Mouse (Mus musculus): ENCODE measurements around the gene Nmnat2.
A peak's percentile ranks its signal among the peaks of the same experiment; 100 is the strongest.

The Nmnat2 gene

GRCm38 (mm10) chr1:152986981-152987380, 32.2 kb downstream of the Nmnat2 start:
- no peak for DNase-seq (ENCODE audit: low read depth)

- DNase-seq (ENCODE audit: low read depth), result no peak
Observed at GRCm38 (mm10) chr1:152990067-152990466, 35.3 kb downstream of the Nmnat2 start.

GRCm38 (mm10) chr1:152992271-152993134, 37.7 kb downstream of the Nmnat2 start:
- DNase-seq (ENCODE audit: low read depth), result peak; percentile 67

GRCm38 (mm10) chr1:152993803-152994202, 39.0 kb downstream of the Nmnat2 start:
- no peak for DNase-seq (ENCODE audit: low read depth)

- no peak for DNase-seq (ENCODE audit: low read depth)
Observed at GRCm38 (mm10) chr1:152999983-153000382, 45.2 kb downstream of the Nmnat2 start.

- DNase-seq (ENCODE audit: low read depth), result no peak
Observed at GRCm38 (mm10) chr1:153000486-153001228, 45.9 kb downstream of the Nmnat2 start.

- no peak for DNase-seq (ENCODE audit: low read depth)
Observed at GRCm38 (mm10) chr1:153002295-153003050, 47.7 kb downstream of the Nmnat2 start.

GRCm38 (mm10) chr1:153004472-153004871, 49.7 kb downstream of the Nmnat2 start:
- DNase-seq (ENCODE audit: low read depth), result no peak

GRCm38 (mm10) chr1:153006054-153006453, 51.3 kb downstream of the Nmnat2 start:
- peak; percentile 35 for DNase-seq (ENCODE audit: low read depth)

- no peak for DNase-seq (ENCODE audit: low read depth)
Observed at GRCm38 (mm10) chr1:153006761-153007160, 52.0 kb downstream of the Nmnat2 start.

GRCm38 (mm10) chr1:153007292-153007691, 52.5 kb downstream of the Nmnat2 start:
- DNase-seq (ENCODE audit: low read depth), result no peak

- no peak for DNase-seq (ENCODE audit: low read depth)
Observed at GRCm38 (mm10) chr1:153007824-153008223, 53.0 kb downstream of the Nmnat2 start.

GRCm38 (mm10) chr1:153009338-153009737, 54.5 kb downstream of the Nmnat2 start:
- DNase-seq (ENCODE audit: low read depth), result no peak

- peak; percentile 61 for DNase-seq (ENCODE audit: low read depth)
Observed at GRCm38 (mm10) chr1:153010353-153011351, 55.9 kb downstream of the Nmnat2 start.

GRCm38 (mm10) chr1:153011544-153011943, 56.8 kb downstream of the Nmnat2 start:
- peak; percentile 57 for DNase-seq (ENCODE audit: low read depth)

- peak; percentile 28 for DNase-seq (ENCODE audit: low read depth)
Observed at GRCm38 (mm10) chr1:153013541-153014288, 58.9 kb downstream of the Nmnat2 start.

- DNase-seq (ENCODE audit: low read depth), result peak; percentile 85
Observed at GRCm38 (mm10) chr1:153014431-153015186, 59.8 kb downstream of the Nmnat2 start.

- peak; percentile 70 for DNase-seq (ENCODE audit: low read depth)
Observed at GRCm38 (mm10) chr1:153016465-153017163, 61.8 kb downstream of the Nmnat2 start.

GRCm38 (mm10) chr1:153019128-153019527, 64.3 kb downstream of the Nmnat2 start:
- no peak for DNase-seq (ENCODE audit: low read depth)

All from NIH3T3 (cell line).